19 mouse cellular contexts compared by ENCODE assay signal in the genomic region with DNA sequence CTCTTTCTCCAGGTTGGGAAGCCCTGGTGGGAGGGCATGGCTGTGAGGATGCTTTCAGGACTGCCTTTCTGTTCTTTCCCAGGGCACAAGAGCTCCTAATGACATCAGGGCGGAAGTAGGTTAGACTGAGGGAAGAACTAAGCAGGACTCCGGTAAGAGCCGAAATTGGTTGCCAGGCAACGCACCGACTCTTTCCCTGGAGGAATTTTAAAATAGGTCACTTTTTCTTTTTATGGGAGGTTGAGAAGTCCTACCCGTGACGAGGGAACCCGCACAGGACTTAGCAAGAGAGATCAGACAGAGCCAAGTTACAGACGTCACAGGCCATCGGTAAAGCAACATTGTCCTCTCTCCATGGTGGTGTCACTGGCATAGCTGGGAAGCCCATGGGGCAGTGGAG.
DNase-seq lines count a peak whose midpoint lies in the region.
"Had no signal": no experiment of that assay in that cellular context is flagged by ENCODE, and none has a peak within 500 bp of the region (broad histone marks: within the 10 kb centered on the region; RNA-seq: fewer than 3 reads in every experiment).

No protein-coding gene starts in this region.

- H3K9me3 ChIP-seq in heart, embryonic 10.5 days, result no peaks in the 10 kb centered on the region
- H3K9me3 ChIP-seq: embryonic facial prominence, embryonic 10.5 days; forebrain, embryonic 13.5 days; neural tube, embryonic 13.5 days had no signal

- WGBS in heart, embryonic 10.5 days, result 89% methylated on average over 10 of the region's 10 CpGs

- H3K27me3 ChIP-seq in heart, embryonic 10.5 days (ENCODE audit: insufficient read depth, poor library complexity, severe bottlenecking), result no peaks in the 10 kb centered on the region
- H3K27me3 ChIP-seq: forebrain, embryonic 13.5 days; heart, embryonic 12.5 days; neural tube, embryonic 13.5 days had no signal

- H3K27ac ChIP-seq in heart, embryonic 10.5 days, result no peak overlapping the region
- H3K27ac ChIP-seq: embryonic facial prominence, embryonic 10.5 days; forebrain, embryonic 13.5 days; neural tube, embryonic 13.5 days had no signal

- DNase-seq in heart, embryonic 10.5 days (ENCODE audit: low spot score), result peak; percentile 54
- DNase-seq in heart, adult 8-10 months (ENCODE audit: low spot score), result no peak
- DNase-seq in frontal cortex, postnatal 36 days (ENCODE audit: low spot score in 2 of 2), result peak; percentile 46 to 71
- DNase-seq in left cerebral cortex, adult 8-10 months (ENCODE audit: low spot score in 2 of 2), result peak; percentile 21 to 56
- peak; percentile 66 to 73 for DNase-seq in right cerebral cortex, adult 2 months (ENCODE audit: low spot score in 2 of 2)
- no peak for DNase-seq in layer of hippocampus, adult 8-10 months (ENCODE audit: low spot score in 2 of 2)
- DNase-seq in urinary bladder, postnatal 14 days (ENCODE audit: low spot score), result no peak
- DNase-seq: cerebellum, postnatal 36 days; gastrocnemius, postnatal 10 days; heart, postnatal 36 days; kidney, adult 9 months; kidney, postnatal 4 days; layer of hippocampus, postnatal 36 days; lung, adult 18-20 months; thymus, postnatal 14 days had no signal

- H3K4me1 ChIP-seq in heart, embryonic 10.5 days, result 0 out of 2 replicates have a peak, but pooled peaks cover 3% of the 10 kb centered on the region
- H3K4me1 ChIP-seq: heart, embryonic 12.5 days had no signal

- no peaks in the 10 kb centered on the region for H3K36me3 ChIP-seq in heart, embryonic 10.5 days
- H3K36me3 ChIP-seq: embryonic facial prominence, embryonic 10.5 days; heart, embryonic 12.5 days; neural tube, embryonic 13.5 days had no signal

- no peak overlapping the region for H3K4me3 ChIP-seq in heart, embryonic 10.5 days
- H3K4me3 ChIP-seq: embryonic facial prominence, embryonic 10.5 days; forebrain, embryonic 13.5 days; heart, embryonic 12.5 days; neural tube, embryonic 13.5 days had no signal

Comparison
In these comparisons a context has a peak if more than half of its experiments do, and no peak if none do; other contexts are left out.
1. DNase-seq: peak in heart, embryonic 10.5 days (single experiment), frontal cortex, postnatal 36 days (2 of 2), left cerebral cortex, adult 8-10 months (2 of 2) and right cerebral cortex, adult 2 months (2 of 2); none in heart, adult 8-10 months (single experiment), layer of hippocampus, adult 8-10 months (0 of 2) and urinary bladder, postnatal 14 days (single experiment).